Mouse (Mus musculus) bone marrow, adult 2 months (tissue): ENCODE data around the gene Cpne4.

Experiments used
- CTCF ChIP-seq: fragments of 200-500 bp; IDR thresholded peaks from 2 replicates; pipeline ENCODE4 v1.5.1; 2011; ENCODE audit warnings: low read length, control low read depth; ENCODE audit not compliant: control insufficient read depth, insufficient read depth
- POLR2A ChIP-seq: fragments of 200-500 bp; IDR thresholded peaks from 2 replicates; pipeline ENCODE4 v1.6.1; 2011; ENCODE audit warnings: low read depth, mild to moderate bottlenecking, control low read depth, low read length, borderline replicate concordance; ENCODE audit not compliant: control insufficient read depth

GRCm38 (mm10) chr9:104832934-104833539 lies 286.0 kb downstream of the Cpne4 start:
- TF ChIP-seq POLR2A (no peak), CTCF (no peak)
